Mouse (Mus musculus): ENCODE measurements around the gene Ptger1.

DNA sequence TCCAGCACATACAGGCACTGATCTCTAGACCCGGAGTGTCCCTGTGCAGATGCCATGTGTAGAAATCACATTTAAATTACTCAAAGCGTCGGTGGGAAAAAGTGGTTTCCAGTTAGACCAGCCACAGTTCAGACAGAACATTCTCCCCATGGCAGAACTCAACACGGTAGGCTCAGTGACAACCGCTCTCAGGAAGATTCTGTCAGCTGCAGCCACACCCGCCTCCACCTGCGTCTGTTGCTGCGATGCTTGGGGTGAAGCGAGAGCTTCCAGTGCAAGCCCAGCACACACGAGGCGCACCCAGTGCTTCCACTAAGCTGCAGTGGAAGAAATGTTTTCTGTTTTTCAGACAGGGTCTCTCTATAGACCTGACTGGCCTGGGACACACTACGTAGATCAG, 13.4 kb downstream of the Ptger1 start:
- no peak for TF ChIP-seq CTCF (IDR thresholded peaks at IDR 0.05; ENCODE audit: borderline replicate concordance, control insufficient read depth, extremely low read depth, insufficient read depth, low read length, poor library complexity)
- TF ChIP-seq POLR2A (IDR thresholded peaks at IDR 0.05; ENCODE audit: control insufficient read depth, extremely low read depth, insufficient read depth, low read length, poor library complexity): no peak
